Mouse (Mus musculus): ENCODE measurements around the gene Zcchc7. TPM values are rescaled to one million over a fixed set of nuclear protein-coding genes. Genes with fewer than 3 reads are reported as not detected.
"Not testable (repeated sequence)": the region's sequence is repeated elsewhere in the genome, so short reads cannot be mapped to it uniquely, and the experiment has no call there.

The Zcchc7 gene
- polyA plus RNA-seq, 1 experiment from 2014 or later, result 41.3 TPM

GRCm38 (mm10) chr4:44923129-44923481, 167.4 kb downstream of the Zcchc7 start:
- Histone ChIP-seq H3K36me3 (ENCODE audit: poor library complexity, severe bottlenecking) (peaks cover 16% of the 10 kb centered on the region), H3K9me3 (replicated peaks) (no peaks in the 10 kb centered on the region), H3K27ac (no peak overlapping the region), H3K27me3 (no peaks in the 10 kb centered on the region), H3K9ac (no peak overlapping the region), H3K4me3 (no peak overlapping the region), H3K4me1 (peaks cover 6% of the 10 kb centered on the region; the same call in 1 of the 2 replicates), H3K4me2 (no peak overlapping the region)
- ATAC-seq, result no peak
- 92% methylated on average over 5 of the region's 5 CpGs for WGBS

GRCm38 (mm10) chr4:44927934-44928333, 172.3 kb downstream of the Zcchc7 start:
- no peaks in the 10 kb centered on the region for H3K9me3 ChIP-seq (replicated peaks)
- no peak overlapping the region for H3K27ac ChIP-seq
- H3K4me2 ChIP-seq, result no peak overlapping the region
- no peaks in the 10 kb centered on the region for H3K27me3 ChIP-seq
- WGBS, result 81% methylated on average over 2 of the region's 2 CpGs
- no peak overlapping the region for H3K9ac ChIP-seq
- H3K36me3 ChIP-seq (ENCODE audit: poor library complexity, severe bottlenecking), result peaks cover 46% of the 10 kb centered on the region
- no peak overlapping the region for H3K4me3 ChIP-seq
- H3K4me1 ChIP-seq, result no peaks in the 10 kb centered on the region
- no peak for ATAC-seq

DNA sequence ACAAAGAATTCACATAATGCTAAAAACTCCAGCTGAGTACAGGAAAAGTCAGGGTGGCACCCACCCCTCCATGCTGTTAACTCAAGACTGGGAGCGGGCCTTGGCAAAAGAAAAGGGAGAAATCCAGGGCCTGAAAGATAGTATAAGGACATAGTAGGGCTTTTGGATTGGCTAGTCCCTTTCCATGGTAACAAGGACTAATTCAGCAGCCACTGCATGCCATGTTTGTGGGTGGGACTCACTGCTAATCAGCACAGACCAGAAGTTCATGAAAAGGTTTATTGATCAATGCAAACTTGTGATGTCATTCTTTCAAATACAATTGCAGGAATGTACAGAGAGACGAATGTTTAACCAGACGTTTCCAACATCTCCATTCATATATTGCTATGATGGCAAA, 173.1 kb downstream of the Zcchc7 start:
- H3K4me1 ChIP-seq, result no peaks in the 10 kb centered on the region
- no peak overlapping the region for H3K4me2 ChIP-seq
- H3K27me3 ChIP-seq, result no peaks in the 10 kb centered on the region
- no peak for ATAC-seq
- no peak overlapping the region for H3K4me3 ChIP-seq
- H3K9ac ChIP-seq, result no peak overlapping the region
- H3K27ac ChIP-seq, result no peak overlapping the region
- no peaks in the 10 kb centered on the region for H3K9me3 ChIP-seq (replicated peaks)
- H3K36me3 ChIP-seq (ENCODE audit: poor library complexity, severe bottlenecking), result peaks cover 54% of the 10 kb centered on the region
- WGBS, result 67% methylated on average over 3 of the region's 3 CpGs

DNA sequence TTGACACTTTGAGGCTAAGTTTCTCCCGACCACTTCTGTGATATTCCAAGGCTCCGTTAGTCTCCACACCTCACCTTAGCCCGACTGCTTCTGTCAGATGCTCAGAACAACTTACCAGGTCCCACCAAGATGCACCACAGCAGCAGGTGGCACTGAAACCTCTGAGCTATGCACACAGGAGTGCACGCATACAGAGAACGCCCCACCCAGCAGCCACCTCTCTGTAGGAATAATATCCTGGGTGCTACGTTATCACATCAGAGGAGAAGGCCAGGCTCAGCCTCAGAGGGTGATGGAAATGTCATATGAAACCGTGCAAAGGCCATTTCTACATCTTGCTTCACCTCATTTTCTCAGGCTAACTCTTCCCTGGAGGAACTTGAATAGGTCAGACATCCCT, 174.7 kb downstream of the Zcchc7 start:
- Histone ChIP-seq H3K9ac (no peak overlapping the region), H3K9me3 (replicated peaks) (no peaks in the 10 kb centered on the region), H3K27me3 (no peaks in the 10 kb centered on the region), H3K27ac (no peak overlapping the region), H3K4me1 (no peaks in the 10 kb centered on the region), H3K36me3 (ENCODE audit: poor library complexity, severe bottlenecking) (peaks cover 57% of the 10 kb centered on the region), H3K4me3 (no peak overlapping the region), H3K4me2 (no peak overlapping the region)
- 94% methylated on average over 7 of the region's 7 CpGs for WGBS
- ATAC-seq, result no peak

- Histone ChIP-seq H3K9ac (no peak overlapping the region), H3K9me3 (replicated peaks) (no peaks in the 10 kb centered on the region), H3K27me3 (no peaks in the 10 kb centered on the region), H3K36me3 (ENCODE audit: poor library complexity, severe bottlenecking) (peaks cover 48% of the 10 kb centered on the region), H3K4me3 (no peak overlapping the region), H3K4me1 (no peaks in the 10 kb centered on the region), H3K4me2 (no peak overlapping the region), H3K27ac (no peak overlapping the region)
- WGBS, result 91% methylated on average over 6 of the region's 6 CpGs
- no peak for ATAC-seq
Measured at GRCm38 (mm10) chr4:44931732-44932131, 176.1 kb downstream of the Zcchc7 start.

GRCm38 (mm10) chr4:44938359-44939340, 183.0 kb downstream of the Zcchc7 start:
- ATAC-seq, result no peak
- WGBS, result 78% methylated on average over 8 of the region's 8 CpGs
- no peak overlapping the region for H3K4me3 ChIP-seq
- H3K9me3 ChIP-seq (replicated peaks), result no peaks in the 10 kb centered on the region
- no peak overlapping the region for H3K4me2 ChIP-seq
- H3K27ac ChIP-seq, result no peak overlapping the region
- H3K36me3 ChIP-seq (ENCODE audit: poor library complexity, severe bottlenecking), result peaks cover 4% of the 10 kb centered on the region
- no peaks in the 10 kb centered on the region for H3K27me3 ChIP-seq
- H3K4me1 ChIP-seq, result no peaks in the 10 kb centered on the region
- no peak overlapping the region for H3K9ac ChIP-seq

DNA sequence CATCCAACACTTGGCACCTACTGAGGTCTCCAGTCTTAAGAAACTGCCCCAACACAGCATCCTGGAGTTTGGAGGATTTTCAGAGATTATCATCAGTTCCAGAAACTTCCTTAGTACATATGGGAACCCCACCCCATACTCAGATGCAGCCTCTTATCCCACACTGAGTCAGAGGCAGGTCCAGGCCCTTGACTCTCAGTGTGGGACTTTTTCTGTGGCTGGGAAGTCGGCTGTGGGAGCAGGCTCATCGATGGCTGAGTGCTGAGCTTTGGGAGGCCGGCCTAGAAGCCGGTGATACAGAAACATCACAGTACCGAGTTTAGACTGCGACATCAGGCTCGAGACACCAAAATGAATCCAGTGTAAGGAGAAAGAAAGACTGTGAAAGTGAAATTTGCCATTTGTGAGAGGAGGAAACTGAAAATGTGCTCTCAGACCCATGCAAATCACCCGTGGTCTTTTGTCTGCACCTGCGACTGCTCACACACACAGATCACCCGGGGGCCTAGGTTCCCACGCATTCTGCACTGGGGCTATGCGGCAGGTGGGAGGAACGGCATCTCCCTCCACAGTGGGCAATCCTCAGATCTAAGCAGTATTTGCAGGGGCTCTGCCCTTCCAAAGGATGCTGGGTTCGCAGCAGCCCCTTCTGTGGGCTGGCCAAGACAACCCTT, 184.0 kb downstream of the Zcchc7 start:
- Histone ChIP-seq H3K27me3 (no peaks in the 10 kb centered on the region), H3K4me1 (no peaks in the 10 kb centered on the region), H3K4me2 (no peak overlapping the region), H3K9ac (no peak overlapping the region), H3K36me3 (ENCODE audit: poor library complexity, severe bottlenecking) (no peaks in the 10 kb centered on the region), H3K9me3 (replicated peaks) (no peaks in the 10 kb centered on the region), H3K4me3 (no peak overlapping the region), H3K27ac (no peak overlapping the region)
- 86% methylated on average over 14 of the region's 14 CpGs for WGBS
- ATAC-seq, result no peak

GRCm38 (mm10) chr4:44940286-44940685, 184.6 kb downstream of the Zcchc7 start:
- Histone ChIP-seq H3K9ac (no peak overlapping the region), H3K4me1 (no peaks in the 10 kb centered on the region), H3K27me3 (no peaks in the 10 kb centered on the region), H3K4me2 (no peak overlapping the region), H3K9me3 (replicated peaks) (no peaks in the 10 kb centered on the region), H3K36me3 (ENCODE audit: poor library complexity, severe bottlenecking) (no peaks in the 10 kb centered on the region), H3K4me3 (no peak overlapping the region), H3K27ac (no peak overlapping the region)
- 82% methylated on average over 9 of the region's 9 CpGs for WGBS
- no peak for ATAC-seq

DNA sequence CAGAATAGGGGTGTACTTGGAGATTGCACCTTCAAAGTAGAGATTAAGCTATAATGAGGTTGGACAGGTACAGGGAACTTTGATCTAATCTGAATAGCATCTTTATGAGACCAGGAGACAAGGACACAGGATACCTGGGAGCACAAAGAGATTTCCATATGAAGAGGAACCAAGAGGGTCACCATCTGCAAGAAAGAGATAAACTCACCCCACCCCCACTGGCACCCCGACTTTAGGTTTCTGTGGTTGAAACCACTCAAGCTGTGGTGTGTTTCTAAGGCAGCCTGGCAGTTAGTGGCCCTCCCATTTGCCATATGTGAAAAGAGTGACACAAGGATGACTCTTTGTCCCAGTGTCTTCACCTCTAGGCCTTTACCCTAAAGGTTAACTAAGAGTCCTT, 186.6 kb downstream of the Zcchc7 start:
- 83% methylated on average over 1 of the region's 1 CpGs for WGBS
- ATAC-seq, result no peak
- Histone ChIP-seq H3K36me3 (ENCODE audit: poor library complexity, severe bottlenecking) (no peaks in the 10 kb centered on the region), H3K4me1 (no peaks in the 10 kb centered on the region), H3K9me3 (replicated peaks) (no peaks in the 10 kb centered on the region), H3K27ac (no peak overlapping the region), H3K27me3 (no peaks in the 10 kb centered on the region), H3K4me2 (no peak overlapping the region), H3K9ac (no peak overlapping the region), H3K4me3 (no peak overlapping the region)

- Histone ChIP-seq H3K27me3 (no peaks in the 10 kb centered on the region), H3K4me3 (no peak overlapping the region), H3K9me3 (replicated peaks) (no peaks in the 10 kb centered on the region), H3K27ac (no peak overlapping the region), H3K4me1 (no peaks in the 10 kb centered on the region), H3K36me3 (ENCODE audit: poor library complexity, severe bottlenecking) (no peaks in the 10 kb centered on the region), H3K4me2 (no peak overlapping the region), H3K9ac (no peak overlapping the region)
- 88% methylated on average over 6 of the region's 6 CpGs for WGBS
- ATAC-seq, result no peak
Measured at GRCm38 (mm10) chr4:44943480-44943879, 187.8 kb downstream of the Zcchc7 start.

- ATAC-seq, result no peak
Measured at GRCm38 (mm10) chr4:44944426-44945075, 188.9 kb downstream of the Zcchc7 start.

GRCm38 (mm10) chr4:44946126-44946525, 190.4 kb downstream of the Zcchc7 start:
- not testable (repeated sequence) for H3K4me1 ChIP-seq; H3K4me3 ChIP-seq; H3K9ac ChIP-seq; H3K27me3 ChIP-seq; H3K36me3 ChIP-seq (ENCODE audit: poor library complexity, severe bottlenecking); ATAC-seq; H3K9me3 ChIP-seq (replicated peaks); H3K27ac ChIP-seq; H3K4me2 ChIP-seq
- WGBS, result 93% methylated on average over 2 of the region's 2 CpGs

More at GRCm38 (mm10) chr4:44944426-44945075, 188.9 kb downstream of the Zcchc7 start:
- no peak overlapping the region for H3K9ac ChIP-seq
- no peaks in the 10 kb centered on the region for H3K9me3 ChIP-seq (replicated peaks)
- no peak overlapping the region for H3K4me2 ChIP-seq
- 77% methylated on average over 10 of the region's 10 CpGs for WGBS
- H3K36me3 ChIP-seq (ENCODE audit: poor library complexity, severe bottlenecking), result no peaks in the 10 kb centered on the region
- no peaks in the 10 kb centered on the region for H3K4me1 ChIP-seq
- H3K27ac ChIP-seq, result no peak overlapping the region
- no peak overlapping the region for H3K4me3 ChIP-seq
- H3K27me3 ChIP-seq, result no peaks in the 10 kb centered on the region

Data from forebrain, embryonic 13.5 days (tissue).